15 mouse cellular contexts compared by ENCODE assay signal in genomic region chr11:23728186-23728585, GRCm38 (mm10).
"Had no signal": no experiment of that assay in that cellular context is flagged by ENCODE, and none has a peak within 500 bp of the region (broad histone marks: within the 10 kb centered on the region; RNA-seq: fewer than 3 reads in every experiment).

No protein-coding gene starts in this region.

- H3K9ac ChIP-seq: neural tube, embryonic 13.5 days; neural tube, embryonic 15.5 days; stomach, embryonic 15.5 days had no signal

- H3K4me1 ChIP-seq: neural tube, embryonic 13.5 days; neural tube, embryonic 15.5 days; stomach, embryonic 15.5 days had no signal

- H3K4me3 ChIP-seq: neural tube, embryonic 13.5 days; neural tube, embryonic 15.5 days; stomach, embryonic 15.5 days had no signal

- DNase-seq: retina, postnatal 1 day; right cerebral cortex, adult 18-20 months; right cerebral cortex, postnatal 14 days; right cerebral cortex, postnatal 25 days; right cerebral cortex, postnatal 4 days; spleen, adult 18-20 months; thymus, adult 18-20 months; thymus, adult 2 months; thymus, postnatal 14 days; thymus, postnatal 25 days; thymus, postnatal 36 days; thymus, postnatal 4 days had no signal

- H3K27ac ChIP-seq: neural tube, embryonic 13.5 days; neural tube, embryonic 15.5 days; stomach, embryonic 15.5 days had no signal

- H3K27me3 ChIP-seq: neural tube, embryonic 13.5 days; neural tube, embryonic 15.5 days; stomach, embryonic 15.5 days had no signal
